Mouse (Mus musculus): ENCODE data around the gene Nap1l5. TPM values are rescaled to one million over a fixed set of nuclear protein-coding genes. Genes with fewer than 3 reads are reported as not detected.

Gene Nap1l5
- total RNA-seq (2021): under 1 TPM; 0.30 to 0.62 TPM

- intact Hi-C loops (cut with DNase I): no loop called here
- DNase-seq: peak in 1 of 2 experiments; percentile 6
Observed at GRCm38 (mm10) chr6:58906852-58907261, at the start of gene Nap1l5. Gene Nap1l5, minus strand, starts transcription at chr6:58907076.

- no peak for DNase-seq
- intact Hi-C loops (cut with DNase I): no loop called here
Observed at GRCm38 (mm10) chr6:58951128-58951992, 44.5 kb upstream of the Nap1l5 start.

GRCm38 (mm10) chr6:58950410-58950809 is 43.5 kb upstream of the Nap1l5 start:
- intact Hi-C loops (cut with DNase I): no loop called here
- DNase-seq: no peak

GRCm38 (mm10) chr6:58946840-58947239 is 40.0 kb upstream of the Nap1l5 start:
- intact Hi-C loops (cut with DNase I): no loop called here
- DNase-seq: no peak

GRCm38 (mm10) chr6:58946246-58946645 is 39.4 kb upstream of the Nap1l5 start:
- intact Hi-C loops (cut with DNase I): no loop called here

GRCm38 (mm10) chr6:58943958-58944357 is 37.1 kb upstream of the Nap1l5 start:
- intact Hi-C loops (cut with DNase I): no loop called here
- no peak for DNase-seq

More at GRCm38 (mm10) chr6:58946246-58946645, 39.4 kb upstream of the Nap1l5 start:
- DNase-seq: no peak

GRCm38 (mm10) chr6:58942276-58942675 is 35.4 kb upstream of the Nap1l5 start:
- DNase-seq: no peak
- intact Hi-C loops (cut with DNase I): no loop called here

- intact Hi-C loops (cut with DNase I): no loop called here
Observed at GRCm38 (mm10) chr6:58937726-58938125, 30.9 kb upstream of the Nap1l5 start.

GRCm38 (mm10) chr6:58934144-58934543 is 27.3 kb upstream of the Nap1l5 start:
- DNase-seq: no peak
- intact Hi-C loops (cut with DNase I): no loop called here

More at GRCm38 (mm10) chr6:58937726-58938125, 30.9 kb upstream of the Nap1l5 start:
- DNase-seq: no peak

GRCm38 (mm10) chr6:58933189-58933913 is 26.5 kb upstream of the Nap1l5 start:
- intact Hi-C loops (cut with DNase I): no loop called here
- DNase-seq: no peak

- no peak for DNase-seq
- intact Hi-C loops (cut with DNase I): no loop called here
Observed at GRCm38 (mm10) chr6:58932515-58933188, 25.8 kb upstream of the Nap1l5 start.

- no peak for DNase-seq
- intact Hi-C loops (cut with DNase I): no loop called here
Observed at GRCm38 (mm10) chr6:58931149-58931548, 24.3 kb upstream of the Nap1l5 start.

GRCm38 (mm10) chr6:58929911-58930431 is 23.1 kb upstream of the Nap1l5 start:
- peak; percentile 76 to 85 for DNase-seq
- intact Hi-C loops (cut with DNase I): no loop called here

- DNase-seq: peak; percentile 83
- intact Hi-C loops (cut with DNase I): no loop called here
Observed at GRCm38 (mm10) chr6:58927881-58928280, 21.0 kb upstream of the Nap1l5 start.

GRCm38 (mm10) chr6:58922511-58922910 is 15.6 kb upstream of the Nap1l5 start:
- no peak for DNase-seq
- intact Hi-C loops (cut with DNase I): loop anchor here (1.0 kb wide), 1 partner anchor 258 kb away; no protein-coding TSS in a partner anchor

GRCm38 (mm10) chr6:58921623-58922022 is 14.7 kb upstream of the Nap1l5 start:
- peak; percentile 18 to 27 for DNase-seq
- intact Hi-C loops (cut with DNase I): loop anchor here (1.0 kb wide), 1 partner anchor 259 kb away; no protein-coding TSS in a partner anchor

GRCm38 (mm10) chr6:58920735-58921134 is 13.9 kb upstream of the Nap1l5 start:
- DNase-seq: no peak

GRCm38 (mm10) chr6:58916498-58916897 is 9.6 kb upstream of the Nap1l5 start:
- no peak for DNase-seq
- intact Hi-C loops (cut with DNase I): no loop called here

More at GRCm38 (mm10) chr6:58920735-58921134, 13.9 kb upstream of the Nap1l5 start:
- intact Hi-C loops (cut with DNase I): no loop called here

GRCm38 (mm10) chr6:58913971-58914370 is 7.1 kb upstream of the Nap1l5 start:
- intact Hi-C loops (cut with DNase I): no loop called here
- DNase-seq: no peak

GRCm38 (mm10) chr6:58913551-58913950 is 6.7 kb upstream of the Nap1l5 start:
- intact Hi-C loops (cut with DNase I): no loop called here
- no peak for DNase-seq

GRCm38 (mm10) chr6:58912842-58913241 is 6.0 kb upstream of the Nap1l5 start:
- DNase-seq: no peak
- intact Hi-C loops (cut with DNase I): no loop called here
